Mouse (Mus musculus) retina, embryonic 14.5 days (tissue): ENCODE measurements around the gene Ifne.
A peak's percentile ranks its signal among the peaks of the same experiment; 100 is the strongest.

Source experiments
- DNase-seq: peaks from one replicate; pipeline ENCODE4 v3.0.0-alpha.2; 2015; ENCODE audit warnings: low spot score

The Ifne gene

DNA sequence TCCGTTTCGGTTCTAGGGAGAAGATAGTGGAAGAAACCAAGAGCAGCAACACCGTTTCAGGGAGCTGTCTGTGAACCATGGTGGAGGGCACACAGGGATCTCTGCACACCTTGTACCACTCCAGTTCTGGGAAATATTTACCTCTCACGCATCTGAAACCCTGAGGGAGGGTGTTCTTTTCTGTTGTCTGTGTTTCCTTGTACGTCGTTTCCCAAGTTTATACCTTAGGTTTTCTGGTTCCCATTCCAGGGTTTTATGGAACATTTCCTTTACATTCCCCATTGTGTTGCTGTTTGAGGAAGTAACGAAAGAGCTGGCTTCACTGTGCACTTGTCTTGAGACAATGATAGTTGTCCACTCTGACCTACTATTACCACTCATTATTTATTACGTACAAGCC lies at the start of gene Ifne:
Gene Ifne, minus strand, starts transcription at position 101 of the 400 bp plus-strand sequence.
- DNase-seq = no peak

DNA sequence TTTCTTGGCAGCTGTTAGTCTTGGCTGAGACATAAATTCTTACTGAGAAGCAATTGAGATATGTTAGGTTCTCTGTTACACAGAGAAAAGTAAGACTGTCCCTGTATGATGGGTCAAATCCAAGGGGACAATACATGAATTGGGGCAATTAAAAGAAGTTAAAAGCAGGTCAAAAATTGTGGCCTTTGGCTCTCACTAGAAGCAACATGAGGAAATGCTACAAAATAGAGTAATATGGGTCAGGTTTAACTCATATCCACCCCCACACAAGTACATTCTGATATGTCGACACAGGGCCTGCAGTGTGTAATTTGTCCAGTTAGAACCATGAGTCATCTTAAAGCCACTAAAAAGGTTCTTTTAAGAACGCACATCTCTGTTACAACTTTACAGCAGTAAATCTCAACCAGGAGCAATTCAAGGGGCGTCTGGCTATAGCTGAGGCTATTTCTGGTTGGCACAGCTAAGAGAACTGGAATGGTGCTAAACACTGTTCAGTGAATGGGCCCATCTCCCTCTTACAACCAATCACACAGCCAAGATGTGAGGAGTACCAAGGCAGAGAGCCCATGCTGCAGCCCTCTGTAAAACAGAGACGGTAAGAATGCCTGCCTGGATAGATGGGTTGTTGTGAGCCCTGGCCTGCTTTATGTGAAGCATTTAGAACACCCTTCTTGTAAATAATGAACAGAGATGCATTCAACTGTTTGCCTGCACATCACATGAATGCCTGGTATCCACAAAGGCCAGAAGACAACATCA lies 48.5 kb upstream of the Ifne start:
- DNase-seq = no peak

DNA sequence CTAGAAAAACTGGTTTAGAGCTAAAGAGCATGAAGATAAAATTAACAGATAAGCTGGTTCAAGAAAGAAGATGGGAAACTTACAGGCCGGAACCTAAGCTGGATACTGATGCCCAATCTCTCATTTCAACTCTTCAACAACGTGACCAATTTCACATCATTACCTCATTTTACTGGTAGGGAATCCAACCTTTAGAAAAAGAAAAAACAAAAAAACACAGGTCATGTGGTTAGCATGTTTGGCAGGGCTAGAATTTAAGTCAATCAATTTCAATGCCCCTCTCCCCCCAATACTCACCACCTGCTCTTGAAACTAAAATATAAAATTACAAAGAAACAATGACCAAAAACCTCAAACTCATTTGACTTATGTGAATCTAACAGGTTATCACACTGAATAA lies 47.8 kb upstream of the Ifne start:
- no peak for DNase-seq

DNA sequence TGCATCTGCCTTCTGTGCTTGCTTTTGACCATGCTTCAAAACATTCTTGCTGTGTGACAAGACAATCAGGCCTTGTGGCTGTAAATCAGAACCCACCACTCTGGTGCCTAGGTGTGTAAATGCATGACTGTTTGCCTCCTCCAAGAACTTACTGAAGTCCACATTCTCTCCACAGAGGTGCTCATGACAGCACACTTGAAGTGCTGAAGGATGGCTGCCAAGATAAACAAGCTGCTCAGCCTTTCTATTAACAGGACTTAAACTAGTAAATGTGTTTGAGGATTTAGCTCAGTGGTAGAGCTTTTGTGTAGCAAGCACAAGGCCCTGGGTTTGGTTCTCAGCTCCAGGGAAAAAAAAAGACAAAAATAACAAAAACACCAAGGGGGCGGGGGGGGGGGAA lies 46.6 kb upstream of the Ifne start:
- no peak for DNase-seq

DNA sequence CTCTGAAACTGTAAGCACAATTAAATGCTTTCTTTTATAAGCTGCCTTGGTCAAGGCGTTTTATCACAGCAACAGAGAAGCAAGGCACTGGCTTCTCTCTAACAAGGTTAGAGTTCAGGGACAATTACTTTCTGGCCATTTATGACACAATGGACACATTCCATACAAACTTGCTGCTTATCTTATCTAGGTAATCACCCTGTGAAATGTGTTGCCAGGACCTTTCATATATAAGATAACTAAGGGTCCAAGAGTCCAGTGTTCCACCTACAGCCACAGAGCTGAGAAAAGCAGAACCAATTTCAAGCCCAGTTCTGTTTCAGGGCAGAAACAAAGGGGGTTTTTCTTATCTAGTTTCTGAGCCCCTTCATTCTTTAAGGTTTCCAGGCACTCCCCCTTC lies 46.1 kb upstream of the Ifne start:
- no peak for DNase-seq

DNA sequence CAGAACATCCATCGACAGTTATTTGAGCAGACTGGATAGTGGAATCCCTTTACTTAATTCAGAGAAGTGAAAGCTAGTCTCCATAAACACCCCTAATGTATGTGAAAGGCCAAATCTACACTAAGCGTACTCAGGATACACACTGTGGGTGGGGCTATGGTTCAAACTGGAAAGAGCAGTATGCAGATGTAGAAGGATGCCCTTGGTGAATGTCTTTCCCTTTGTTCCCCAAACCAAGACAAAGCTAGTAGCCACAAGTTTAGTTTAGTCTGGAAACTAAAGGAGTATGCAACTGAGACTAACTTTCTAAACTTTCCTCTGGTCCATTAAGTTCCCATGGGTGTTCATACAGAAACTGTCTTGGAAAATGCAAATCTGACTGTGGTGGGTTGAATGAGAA lies 45.5 kb upstream of the Ifne start:
- no peak for DNase-seq

DNA sequence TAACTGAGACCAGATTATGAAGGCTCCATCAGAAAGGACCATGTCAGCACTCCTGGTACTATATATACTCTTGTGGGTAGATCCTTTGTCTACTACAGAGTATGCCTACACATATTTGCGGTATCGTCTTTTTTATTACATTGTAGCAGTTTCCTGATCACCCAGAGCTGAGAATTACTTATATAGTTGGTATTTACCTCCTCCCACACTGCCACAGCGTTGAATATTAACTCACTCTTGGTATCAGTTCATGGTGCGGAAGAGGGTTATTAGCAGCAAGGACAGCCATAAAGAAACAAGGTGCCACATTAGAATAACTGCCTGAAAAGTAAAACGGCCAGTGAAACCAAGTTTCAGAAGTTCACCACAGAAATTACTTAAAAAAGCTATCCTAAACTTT lies 41.3 kb upstream of the Ifne start:
- DNase-seq = no peak

DNA sequence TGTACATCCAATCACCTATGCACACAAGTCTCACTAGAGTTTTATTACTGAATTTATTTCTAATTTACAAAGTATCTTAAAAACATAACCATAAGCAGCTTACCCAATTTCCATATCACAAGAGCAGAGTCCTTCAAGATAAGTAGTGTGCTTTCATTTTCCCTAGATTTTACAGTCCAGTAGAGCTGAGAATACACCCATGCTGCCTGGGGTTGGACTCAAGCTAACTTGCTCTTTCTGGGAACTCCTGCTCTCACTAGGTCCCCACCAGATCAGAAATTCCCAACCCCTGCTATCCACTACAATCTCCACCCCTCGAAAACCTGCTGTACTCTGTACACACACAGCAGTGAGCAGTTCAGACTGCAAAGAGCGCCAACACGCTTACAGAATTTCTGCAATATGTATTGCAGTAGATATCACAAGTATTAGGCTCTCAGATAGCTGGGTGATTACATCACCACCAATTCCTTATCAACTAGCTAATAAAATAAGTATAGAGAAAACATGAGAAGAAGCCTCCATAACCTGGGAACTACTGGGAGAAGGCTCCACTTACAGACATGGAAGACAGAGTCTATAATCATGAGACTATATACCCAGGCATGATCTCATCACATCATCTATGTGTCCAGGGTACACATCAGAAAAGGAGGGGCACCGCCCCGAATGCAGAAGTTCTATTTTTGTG lies 37.9 kb upstream of the Ifne start:
- no peak for DNase-seq

DNA sequence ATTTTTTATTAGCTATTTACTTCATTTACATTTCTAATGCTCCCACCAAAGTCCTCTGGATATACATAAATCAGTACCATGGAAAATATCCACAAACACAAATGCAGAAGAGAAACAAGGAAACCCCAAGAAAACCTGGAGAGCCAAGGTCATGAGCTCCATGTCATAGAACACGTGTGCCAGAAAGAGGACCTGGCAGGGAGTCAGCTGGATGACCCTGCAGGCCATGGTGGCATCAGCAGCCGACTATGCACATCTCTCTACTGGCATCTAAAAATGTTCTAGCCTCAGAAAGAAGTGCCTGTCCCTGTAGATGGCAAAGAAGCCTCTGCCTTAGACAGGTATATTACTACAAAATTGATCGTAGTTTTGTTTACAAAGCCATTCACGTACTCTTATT lies 36.3 kb upstream of the Ifne start:
- DNase-seq = no peak

DNA sequence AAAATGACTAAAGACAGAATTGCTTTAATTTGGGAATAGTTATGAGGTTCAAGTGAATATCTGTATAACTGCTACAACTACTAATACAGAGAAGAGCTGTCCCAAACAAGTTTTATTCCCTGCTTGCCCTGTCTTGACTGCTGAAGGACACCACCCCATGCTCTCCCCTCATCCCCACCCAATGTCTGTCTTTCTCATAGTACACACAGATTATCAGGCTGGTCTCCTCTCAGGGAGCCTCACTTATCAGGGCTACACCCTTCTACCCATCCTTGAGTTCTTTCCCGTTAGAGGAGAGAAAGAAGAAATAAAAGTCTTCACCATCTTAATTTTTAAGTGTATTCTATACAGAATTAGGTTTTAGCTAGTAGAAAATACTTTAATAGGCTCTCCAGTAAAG lies 34.0 kb upstream of the Ifne start:
- DNase-seq = no peak

DNA sequence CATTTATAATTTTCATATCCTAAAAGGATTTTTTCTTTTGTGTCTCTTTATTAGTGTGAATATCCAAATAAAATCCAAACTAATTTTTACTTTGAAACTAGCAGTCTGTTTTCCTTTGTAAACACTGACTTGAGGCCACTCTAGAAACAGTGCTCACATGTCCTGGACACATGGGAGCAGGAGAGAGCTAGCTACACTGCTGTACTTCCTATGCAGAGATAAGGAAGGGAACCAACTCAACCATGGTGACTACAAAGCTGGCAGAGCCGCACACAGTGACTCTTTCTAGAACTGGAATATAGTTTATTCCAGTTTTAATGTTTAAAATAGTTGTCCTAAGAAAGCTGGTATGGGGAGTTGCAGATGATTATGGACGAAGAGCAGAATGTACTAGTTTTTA lies 32.9 kb upstream of the Ifne start:
- DNase-seq = no peak

DNA sequence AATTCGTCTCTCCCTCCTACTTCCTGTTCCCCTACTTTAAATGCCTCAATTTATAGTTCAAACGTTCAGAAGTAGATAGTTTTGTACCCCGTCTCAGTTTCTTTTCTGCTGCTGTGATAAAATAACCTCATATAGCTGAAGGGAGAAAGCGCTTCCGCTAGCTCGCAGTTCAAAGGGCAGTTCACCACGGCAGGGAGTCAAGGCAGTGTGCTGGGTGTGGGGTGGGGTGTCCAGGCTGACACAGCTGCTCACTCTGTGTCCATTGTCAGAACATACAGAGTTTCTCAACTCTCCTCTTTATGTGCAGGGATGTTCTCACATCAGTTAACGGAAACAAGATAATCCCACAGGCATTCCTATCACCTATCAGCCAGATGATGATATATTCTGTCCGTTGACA lies 32.2 kb upstream of the Ifne start:
- no peak for DNase-seq

DNA sequence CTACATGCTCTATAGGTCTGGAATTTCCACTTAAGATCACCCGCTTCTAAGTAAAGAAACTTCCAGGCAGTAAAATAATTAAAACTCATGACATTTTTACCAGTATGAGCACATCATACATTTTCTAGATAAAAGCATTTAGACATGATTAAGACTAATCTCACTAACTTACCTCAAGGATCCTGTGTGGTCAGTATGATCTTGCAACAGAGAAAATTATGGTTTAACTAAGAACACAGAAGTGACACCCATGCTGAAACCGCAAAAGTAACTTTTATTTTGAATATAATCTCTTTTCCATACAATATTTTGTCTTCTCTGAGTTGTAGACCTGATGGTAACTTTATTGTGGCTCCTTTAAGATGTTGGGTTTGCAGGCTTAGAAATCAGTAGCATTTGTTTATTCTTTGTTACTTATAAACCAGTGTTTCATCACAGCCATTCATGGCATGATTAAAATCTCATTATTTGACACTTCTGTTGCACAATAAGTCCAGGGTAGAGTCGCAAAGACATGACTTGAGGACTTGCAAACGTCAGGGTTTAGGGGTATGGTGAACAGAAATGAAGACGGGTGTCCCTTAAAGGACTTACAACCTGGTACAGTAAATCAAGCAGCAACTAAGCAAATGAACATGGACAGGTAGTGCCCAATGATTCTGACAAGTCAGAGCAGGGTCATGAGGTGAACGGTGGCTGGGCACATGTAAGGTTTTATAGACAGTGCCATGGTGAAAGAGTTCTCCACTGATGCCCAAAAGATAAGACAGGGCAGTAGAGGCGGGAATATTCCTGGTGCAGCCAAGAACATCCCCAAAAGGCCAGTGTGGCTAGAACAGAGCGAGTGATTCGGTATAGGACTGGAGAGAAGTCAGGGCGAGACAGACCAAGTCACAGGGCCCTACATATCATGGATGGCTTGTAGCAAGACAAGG lies 29.9 kb upstream of the Ifne start:
- no peak for DNase-seq

DNA sequence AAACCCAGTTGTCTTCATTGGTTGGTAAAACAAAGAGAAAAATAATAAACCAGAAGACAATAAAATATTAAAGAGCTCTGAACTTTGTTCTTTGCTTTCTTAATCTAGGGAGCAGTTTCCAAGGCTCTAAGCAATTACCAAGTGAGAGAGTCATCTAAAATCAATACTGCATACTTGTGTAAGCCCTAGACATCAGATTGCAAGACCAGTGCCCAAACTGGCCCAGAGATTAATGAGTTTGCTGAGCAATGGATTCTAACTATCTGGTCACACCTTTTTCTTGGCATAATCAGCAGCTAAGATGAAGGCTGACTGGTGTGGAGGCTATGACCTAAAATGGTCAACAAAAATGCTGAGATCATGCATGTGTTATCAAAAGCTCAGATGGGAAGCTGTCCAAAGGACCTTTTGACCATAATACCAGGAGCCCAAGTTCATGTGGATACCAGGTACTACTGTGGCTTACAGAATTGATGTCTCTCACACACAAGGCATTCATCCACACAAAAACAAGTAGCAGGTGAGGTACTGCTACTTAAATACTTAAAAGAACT lies 13.3 kb upstream of the Ifne start:
- DNase-seq = no peak

DNA sequence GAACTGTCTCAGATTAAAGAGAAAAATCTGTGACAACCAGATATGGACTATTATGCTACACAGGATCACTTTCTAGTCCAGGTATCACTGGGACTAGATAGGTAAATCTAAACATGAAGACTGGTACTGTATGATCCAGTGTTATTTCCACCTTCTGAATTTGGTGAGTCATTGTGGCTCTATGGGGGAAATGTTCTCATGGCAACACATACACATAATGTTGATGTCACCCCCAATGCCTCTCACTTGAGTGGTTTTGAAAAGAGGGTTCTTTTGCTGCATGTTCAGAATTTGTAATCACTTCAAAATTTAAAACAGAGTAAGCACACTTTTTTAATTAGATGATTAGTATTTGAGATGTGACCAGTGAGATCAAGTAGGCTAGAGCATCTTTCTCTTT lies 8.2 kb upstream of the Ifne start:
- no peak for DNase-seq

DNA sequence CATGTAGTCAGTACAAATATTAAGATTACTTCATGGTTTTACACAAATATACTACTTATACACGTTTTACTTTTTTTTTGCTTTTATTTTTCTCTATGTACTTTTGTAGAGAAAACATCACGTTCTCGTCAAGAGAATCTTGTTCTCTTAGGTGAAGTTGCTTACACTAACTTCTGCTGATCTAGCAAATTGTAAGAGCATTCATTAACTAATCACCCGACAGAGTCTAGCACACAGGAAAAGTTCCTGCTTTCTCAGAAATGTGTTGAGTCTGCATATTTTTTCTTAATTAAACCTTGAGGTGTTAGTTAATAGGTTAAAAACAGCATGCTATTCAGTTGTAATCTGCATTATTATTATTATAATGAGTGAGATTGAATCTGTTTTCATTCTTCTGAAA lies 1.2 kb downstream of the Ifne start:
- no peak for DNase-seq

DNA sequence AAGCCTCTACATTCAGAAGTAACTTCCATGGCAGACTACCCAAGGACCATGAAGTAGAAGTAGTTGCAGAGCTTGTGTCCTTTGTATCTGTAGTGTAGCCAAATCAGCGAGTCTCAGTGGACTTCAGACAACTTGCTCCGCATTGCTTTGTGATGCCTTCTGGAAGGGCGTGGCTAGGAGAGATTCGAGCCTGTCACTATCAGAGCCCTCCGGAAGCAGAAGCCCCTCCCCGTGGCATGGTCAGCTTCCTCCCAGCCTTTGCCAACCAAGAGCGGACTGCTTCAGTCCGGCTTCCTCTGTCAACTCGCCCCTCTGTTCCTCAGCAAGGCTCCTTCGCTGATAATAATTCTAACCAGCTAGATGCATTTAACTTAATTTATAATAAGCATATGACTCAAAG lies 1.8 kb downstream of the Ifne start:
- DNase-seq = no peak

DNA sequence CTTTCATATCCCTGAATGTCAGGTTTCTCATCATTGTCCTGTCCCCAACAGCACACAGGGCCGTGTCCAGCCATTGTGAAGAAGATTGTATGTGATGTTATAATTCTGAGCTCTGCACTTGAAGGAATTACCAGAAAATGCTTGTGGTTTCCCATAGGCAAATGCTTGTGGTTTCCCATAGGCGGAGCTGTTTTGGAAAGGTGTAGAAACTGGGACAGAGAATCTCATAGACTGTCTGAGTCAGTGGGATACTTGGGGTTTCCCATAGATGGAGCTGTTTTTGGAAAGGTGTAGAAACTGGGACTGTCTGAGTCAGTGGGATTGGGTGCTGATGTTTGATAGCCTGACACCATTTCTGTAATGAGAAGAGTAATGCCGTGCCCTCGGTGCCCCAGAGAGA lies 3.5 kb downstream of the Ifne start:
- DNase-seq = no peak

DNA sequence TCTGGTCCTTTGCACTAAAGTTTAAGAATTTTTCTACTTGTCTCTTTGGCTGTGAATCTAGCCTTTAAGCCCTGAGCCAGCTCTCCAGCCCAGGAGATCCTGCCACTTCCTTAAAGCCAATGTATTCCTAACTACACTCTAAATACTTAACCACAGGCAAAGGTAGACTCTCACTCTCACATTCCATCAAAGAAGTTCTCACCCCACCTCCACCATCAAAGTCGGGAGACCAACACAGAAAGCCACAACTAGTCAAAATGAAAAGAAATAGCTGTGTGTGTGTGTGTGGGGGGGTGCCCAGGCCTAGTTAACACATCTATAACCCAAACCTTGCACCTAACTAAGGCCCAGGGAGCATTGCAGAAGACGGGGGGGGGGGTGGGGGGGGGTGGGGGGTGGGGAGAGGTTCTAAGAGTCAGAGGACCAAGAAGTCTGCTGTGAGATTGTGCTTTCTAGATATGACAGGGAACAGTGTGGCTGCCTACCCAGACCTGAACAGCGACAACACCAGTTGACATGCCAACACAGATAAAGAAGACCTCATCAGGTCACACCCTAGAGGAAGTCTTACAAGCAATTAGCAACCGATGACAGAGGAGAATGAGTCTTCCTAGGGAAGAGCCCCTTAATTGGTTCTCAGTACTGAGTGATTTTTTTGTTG lies 4.4 kb downstream of the Ifne start:
- DNase-seq = no peak

DNA sequence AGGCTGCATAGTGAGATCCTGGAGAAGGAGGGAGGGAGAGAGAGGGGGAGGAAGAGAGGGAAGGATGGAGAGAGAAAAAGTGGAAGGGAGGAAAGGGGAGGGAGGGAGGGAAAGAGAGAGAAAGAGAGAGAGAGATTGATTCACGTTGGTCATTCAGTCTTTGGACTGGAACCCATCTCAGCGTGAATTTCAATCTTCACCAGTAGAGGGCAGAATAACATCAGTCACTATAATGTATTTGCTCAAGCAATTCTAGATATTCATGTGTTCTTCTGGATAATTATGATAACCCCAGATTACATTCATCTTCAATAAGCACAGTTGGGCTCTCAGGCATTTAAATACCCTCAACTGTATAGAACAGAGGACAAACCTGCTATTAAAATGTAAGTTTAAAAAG lies 7.3 kb downstream of the Ifne start:
- DNase-seq = peak; percentile 85

DNA sequence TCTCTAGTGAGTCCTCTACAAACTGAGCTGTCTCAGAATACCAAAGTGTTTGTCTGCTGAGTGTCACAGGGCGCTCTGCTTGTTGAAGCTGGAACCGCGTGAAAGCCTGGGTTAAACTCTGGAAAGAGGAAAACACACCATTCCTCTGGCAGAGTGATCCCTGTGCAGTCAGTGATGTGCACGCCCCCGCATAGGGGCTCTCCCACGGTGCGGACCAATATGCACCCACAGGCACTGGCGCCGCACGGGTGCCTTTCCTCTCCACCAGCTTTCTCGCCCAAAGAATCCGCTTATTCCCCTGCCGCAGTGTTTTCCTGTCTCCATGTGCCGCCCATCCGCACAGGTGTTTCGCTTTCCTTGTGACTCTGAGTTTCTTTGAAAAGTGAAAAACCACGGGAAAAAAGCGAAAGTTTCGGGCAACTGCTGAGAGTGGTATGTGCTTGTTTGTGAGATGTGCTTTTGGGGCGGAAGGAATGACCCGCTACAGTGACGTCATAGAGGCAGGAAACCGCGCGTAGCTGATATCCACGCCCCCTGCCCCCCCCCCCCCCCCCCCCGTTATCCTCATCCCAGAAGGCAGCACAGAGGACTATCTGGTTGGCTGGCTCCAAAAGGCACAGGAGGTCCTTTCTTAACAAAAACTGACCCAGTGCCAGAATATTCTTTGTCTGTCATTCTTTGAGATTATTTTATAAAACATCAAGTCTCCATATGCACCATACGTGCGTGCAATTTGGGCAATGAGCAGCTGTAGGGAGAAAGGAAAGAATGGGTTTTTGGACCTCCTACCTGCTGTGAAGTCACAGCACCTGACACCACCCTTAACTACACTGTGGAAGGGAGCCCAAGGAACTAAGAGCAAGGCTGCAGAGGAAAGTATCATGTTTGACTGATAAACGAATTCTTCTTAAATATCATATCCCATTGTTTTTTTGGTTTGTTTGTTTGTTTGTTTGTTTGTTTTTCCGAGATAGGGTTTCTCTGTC lies 11.8 kb downstream of the Ifne start:
- DNase-seq = peak; percentile 62
